ENCODE assay signal across 8 mouse cellular contexts in genomic region chr7:144097314-144097713, GRCm38 (mm10).
A peak's percentile ranks its signal among the peaks of the same experiment; 100 is the strongest.
DNase-seq lines count a peak whose midpoint lies in the region.

No protein-coding gene starts in this region.

- peak; percentile 22 for DNase-seq in cerebellum, adult 18-20 months
- no peak for DNase-seq in cerebellum, adult 11 months
- peak; percentile 34 for DNase-seq in left cerebral cortex, postnatal 4 days
- no peak for DNase-seq in left cerebral cortex, adult 8-10 months (ENCODE audit: low spot score in 2 of 2)
- DNase-seq in adrenal gland, postnatal 36 days: peak; percentile 24 to 49
- DNase-seq in induced T-regulatory cell, adult 2 months (ENCODE audit: low read depth): peak; percentile 36
- DNase-seq in thymus, postnatal 14 days: peak; percentile 14
- DNase-seq in right cerebral cortex, postnatal 36 days (ENCODE audit: low spot score in 2 of 2): no peak

- intact Hi-C loops in left cerebral cortex, postnatal 4 days (cut with DNase I): no loop called here

Comparison
In these comparisons a context has a peak if more than half of its experiments do, and no peak if none do; other contexts are left out.
1. DNase-seq: peak in cerebellum, adult 18-20 months (2 of 2), left cerebral cortex, postnatal 4 days (single experiment), adrenal gland, postnatal 36 days (2 of 2), induced T-regulatory cell, adult 2 months (single experiment) and thymus, postnatal 14 days (single experiment); none in cerebellum, adult 11 months (single experiment), left cerebral cortex, adult 8-10 months (0 of 2) and right cerebral cortex, postnatal 36 days (0 of 2).